Mouse (Mus musculus) kidney, adult 2 months (tissue): ENCODE measurements around the gene Bysl.

ENCODE experiments used
- CTCF ChIP-seq: fragments of 200-500 bp; conservative IDR thresholded peaks from 2 replicates; pipeline ENCODE4 v1.5.1; 2011; ENCODE audit warnings: low read depth, mild to moderate bottlenecking, control low read depth, low read length, moderate library complexity, mixed read lengths; ENCODE audit not compliant: insufficient read depth, insufficient read length
- POLR2A ChIP-seq: fragments of 200-500 bp; IDR thresholded peaks from one replicate; pipeline ENCODE4 v1.6.1; 2011; ENCODE audit warnings: low read depth, low read length, control low read depth

- TF ChIP-seq CTCF (no peak), POLR2A (no peak)
Measured at GRCm38 (mm10) chr17:47600601-47601388, 10.5 kb downstream of the Bysl start.
